Mouse (Mus musculus) spleen, adult 18-20 months (tissue): ENCODE data around the gene Six3.

Experiments
- DNase-seq, 2 experiments: peaks; one replicate each; pipeline ENCODE4 v3.0.0; 2022; ENCODE audit warnings: mixed read lengths in 2 of 2

The Six3 gene

GRCm38 (mm10) chr17:85626091-85626860, 12.9 kb downstream of the Six3 start:
- no peak for DNase-seq

GRCm38 (mm10) chr17:85627751-85628150, 14.3 kb downstream of the Six3 start:
- DNase-seq: no peak

GRCm38 (mm10) chr17:85628811-85629210, 15.4 kb downstream of the Six3 start:
- no peak for DNase-seq

GRCm38 (mm10) chr17:85629396-85629795, 16.0 kb downstream of the Six3 start:
- no peak for DNase-seq

GRCm38 (mm10) chr17:85630296-85631050, 17.1 kb downstream of the Six3 start:
- DNase-seq: no peak

GRCm38 (mm10) chr17:85631106-85631505, 17.7 kb downstream of the Six3 start:
- DNase-seq: no peak

GRCm38 (mm10) chr17:85633619-85634018, 20.2 kb downstream of the Six3 start:
- DNase-seq: peak; percentile 28 to 65

- no peak for DNase-seq
These were observed 24.5 kb downstream of the Six3 start for GRCm38 (mm10) chr17:85637876-85638275.

GRCm38 (mm10) chr17:85645312-85645711, 31.9 kb downstream of the Six3 start:
- no peak for DNase-seq

- DNase-seq: peak in 1 of 2 experiments; percentile 25
These were observed 32.6 kb downstream of the Six3 start for GRCm38 (mm10) chr17:85645718-85646665.

- DNase-seq: no peak
These were observed 46.6 kb downstream of the Six3 start for GRCm38 (mm10) chr17:85660016-85660415.

- no peak for DNase-seq
These were observed 48.1 kb downstream of the Six3 start for GRCm38 (mm10) chr17:85661521-85661920.

GRCm38 (mm10) chr17:85664202-85664601, 50.8 kb downstream of the Six3 start:
- no peak for DNase-seq

GRCm38 (mm10) chr17:85664618-85665320, 51.4 kb downstream of the Six3 start:
- peak in 1 of 2 experiments; percentile 18 for DNase-seq
